Mouse (Mus musculus) cerebellum, adult 11-12 months (tissue): ENCODE measurements around the gene Coq6.

Source experiments
- DNase-seq: peaks from one replicate; pipeline ENCODE4 v3.0.0; 2022

Gene Coq6

DNA sequence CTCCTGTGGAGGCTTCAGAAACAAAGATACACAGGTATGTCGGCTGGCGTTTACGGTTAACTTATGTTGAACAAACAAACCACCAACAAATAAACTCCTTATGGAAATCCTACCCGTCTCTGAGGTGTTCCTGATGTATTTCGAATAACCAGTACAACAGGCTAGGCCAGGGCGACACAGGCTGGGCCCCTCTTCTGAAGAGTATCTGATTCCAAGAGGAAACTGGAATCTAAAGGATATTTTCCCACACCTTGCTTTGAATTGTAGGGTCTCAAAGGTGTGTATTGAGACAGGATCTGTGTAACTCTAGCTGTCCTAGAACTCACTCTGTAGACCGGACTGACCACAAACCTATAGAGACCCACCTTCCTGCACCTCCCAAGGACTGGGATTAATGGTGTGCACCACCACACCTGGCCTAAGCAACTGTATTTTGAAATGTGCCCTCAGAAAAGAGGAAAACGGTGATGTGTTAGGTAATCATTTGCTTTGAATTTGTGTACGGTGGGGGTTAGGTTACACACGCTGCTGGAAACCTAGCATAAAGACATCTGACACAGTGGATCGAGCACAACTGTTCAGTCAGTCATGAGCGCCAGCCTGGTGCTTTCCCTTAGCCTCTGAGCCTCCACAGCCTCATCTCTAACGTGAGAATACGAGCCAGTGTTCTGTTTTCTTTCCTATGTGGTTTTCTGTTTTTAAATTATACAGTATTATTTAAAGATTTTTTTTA, 35.7 kb downstream of the Coq6 start:
- DNase-seq = no peak

DNA sequence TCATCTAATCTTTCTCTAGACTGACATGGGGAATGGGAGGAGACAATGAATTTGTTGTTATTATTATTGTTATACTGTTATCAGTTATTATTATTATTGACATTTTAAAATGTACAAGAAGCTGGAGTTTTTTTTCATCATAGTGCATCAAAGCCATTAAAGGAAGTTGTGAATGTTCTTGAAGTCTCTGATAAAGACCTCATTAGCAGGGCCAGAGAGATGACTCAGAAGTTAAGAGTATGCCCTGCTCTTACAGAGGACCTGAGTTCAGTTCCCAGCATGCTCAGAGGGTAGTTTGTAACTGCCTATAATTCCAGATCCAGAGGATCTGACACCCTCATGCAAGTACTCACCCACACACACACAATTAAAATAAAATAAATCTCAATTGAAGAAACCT, 36.2 kb downstream of the Coq6 start:
- no peak for DNase-seq

DNA sequence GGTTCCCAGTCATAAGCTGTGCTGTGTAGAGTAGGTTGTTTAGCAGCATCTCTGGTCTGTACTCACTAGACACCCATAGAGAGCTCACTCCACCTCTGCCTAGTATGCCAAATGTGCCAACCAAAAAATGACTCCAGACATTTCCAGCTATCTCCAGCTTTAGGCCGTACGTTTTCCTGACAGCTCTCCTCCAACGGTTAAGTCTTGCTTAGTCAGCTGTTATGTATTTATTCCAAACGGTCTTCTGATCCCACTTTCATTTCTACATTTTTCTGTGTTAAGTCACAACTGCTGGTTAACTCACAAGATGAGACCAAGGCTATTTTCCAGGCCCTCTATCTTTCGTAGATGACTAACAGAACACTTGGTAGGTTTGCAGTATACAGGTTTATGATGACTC, 37.2 kb downstream of the Coq6 start:
- no peak for DNase-seq

DNA sequence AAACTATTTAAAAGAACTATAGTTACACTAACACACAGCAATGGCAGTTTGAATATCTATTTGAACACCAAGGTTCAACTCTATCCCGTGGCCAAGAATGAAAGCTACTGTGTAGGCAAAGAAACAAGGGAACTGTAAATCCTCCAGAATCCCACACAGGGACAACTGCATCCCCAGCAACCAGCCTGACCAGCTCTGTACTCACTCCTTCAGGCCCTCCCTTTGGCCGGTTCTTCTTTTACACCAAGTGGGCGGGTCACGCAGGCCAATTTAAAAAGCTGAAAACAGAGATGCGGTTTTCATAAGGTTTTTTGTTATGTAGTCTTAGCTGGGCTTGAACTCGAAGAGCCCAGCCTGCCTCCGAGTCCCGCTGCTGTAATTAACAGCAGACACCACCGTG, 37.7 kb downstream of the Coq6 start:
- no peak for DNase-seq

DNA sequence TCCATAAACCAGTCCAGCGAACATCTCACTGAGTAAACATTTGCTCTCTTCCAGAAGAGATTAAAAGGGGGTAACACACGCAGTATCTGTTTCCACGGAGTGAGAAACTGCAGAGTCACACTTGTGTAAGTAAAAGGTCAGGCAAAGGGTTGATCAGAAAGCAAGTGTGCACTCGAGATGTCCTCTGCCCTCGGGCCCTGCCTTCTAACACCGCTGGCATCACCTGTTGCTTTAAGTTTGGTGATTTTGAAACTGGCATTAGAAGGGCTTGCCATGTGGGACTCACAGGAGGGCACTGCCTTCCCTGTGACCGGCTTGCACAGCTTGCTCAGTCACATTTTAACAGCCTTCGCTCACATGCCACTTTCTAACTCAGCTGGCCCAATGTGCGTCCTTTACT, 38.2 kb downstream of the Coq6 start:
- no peak for DNase-seq

DNA sequence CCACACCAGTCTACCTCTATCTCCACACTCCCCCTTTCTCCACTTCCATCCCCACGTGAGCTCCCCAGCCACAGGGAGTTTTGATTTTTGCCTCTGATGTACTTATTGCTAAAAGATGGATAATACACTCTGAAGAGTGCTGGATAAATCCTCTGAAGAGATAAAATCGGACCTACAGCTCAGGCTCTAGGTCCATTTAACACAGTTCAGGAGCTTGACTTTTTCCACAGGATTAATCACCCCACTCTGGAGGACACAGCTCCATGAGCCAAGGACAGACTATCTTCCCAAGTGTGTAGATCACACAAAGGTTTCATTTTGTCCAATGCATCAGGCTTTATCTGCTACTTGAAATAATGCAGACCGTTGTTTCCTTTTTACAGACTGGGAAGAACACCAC, 38.6 kb downstream of the Coq6 start:
- DNase-seq = no peak

DNA sequence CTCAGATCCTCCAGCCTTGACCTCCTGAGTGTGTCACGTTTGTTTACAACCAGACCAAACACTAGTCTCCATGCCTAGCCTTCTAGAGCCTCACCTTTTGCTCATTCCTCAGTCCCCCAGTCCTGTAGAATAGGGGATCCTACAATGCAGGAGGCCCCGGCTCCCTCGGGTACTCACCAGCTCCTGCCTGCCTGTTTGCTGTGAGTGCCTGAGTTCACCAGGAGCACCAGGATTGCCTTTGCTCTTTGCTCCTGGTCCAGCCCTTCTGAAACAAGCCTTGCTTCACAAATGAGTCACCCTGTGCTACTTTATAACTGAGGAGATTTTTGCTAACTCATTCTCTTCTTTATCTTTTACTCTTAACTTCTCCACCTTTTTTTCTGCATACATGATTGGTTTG, 39.2 kb downstream of the Coq6 start:
- DNase-seq = no peak

DNA sequence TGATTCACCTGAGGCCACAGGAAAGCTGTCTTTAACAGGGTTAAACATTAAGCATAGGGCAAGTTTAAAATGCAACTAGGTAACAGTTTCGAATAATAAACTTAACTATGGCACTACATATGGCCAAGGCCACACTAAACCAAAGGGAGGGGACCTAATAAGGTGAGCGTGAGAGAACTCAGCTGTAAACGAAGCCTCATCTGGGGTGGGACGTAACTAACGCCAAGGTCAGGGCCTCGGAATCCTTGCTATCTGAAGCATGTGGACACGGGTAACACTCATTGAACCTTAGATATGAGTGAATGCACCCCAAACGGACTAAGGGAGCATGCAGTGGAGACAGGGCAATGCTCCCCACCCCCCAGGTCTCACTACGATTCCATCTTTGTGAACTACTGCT, 41.5 kb downstream of the Coq6 start:
- DNase-seq = no peak

DNA sequence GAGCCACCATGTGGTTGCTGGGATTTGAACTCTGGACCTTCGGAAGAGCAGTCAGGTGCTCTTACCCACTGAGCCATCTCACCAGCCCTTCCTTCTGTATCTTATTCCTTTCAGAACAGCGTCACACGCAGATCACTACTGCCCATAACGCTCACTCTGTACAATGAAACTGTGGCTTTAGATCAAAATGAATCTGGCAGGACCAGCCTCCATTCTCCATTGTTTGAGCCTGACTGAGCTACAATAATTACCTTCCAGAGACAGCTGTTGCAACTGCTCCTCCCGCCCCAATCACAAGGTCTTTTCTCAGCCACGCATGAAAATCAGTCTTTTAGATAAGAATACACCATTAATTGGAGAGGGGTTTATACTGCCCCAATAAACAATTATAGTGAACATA, 43.1 kb downstream of the Coq6 start:
- DNase-seq = no peak

DNA sequence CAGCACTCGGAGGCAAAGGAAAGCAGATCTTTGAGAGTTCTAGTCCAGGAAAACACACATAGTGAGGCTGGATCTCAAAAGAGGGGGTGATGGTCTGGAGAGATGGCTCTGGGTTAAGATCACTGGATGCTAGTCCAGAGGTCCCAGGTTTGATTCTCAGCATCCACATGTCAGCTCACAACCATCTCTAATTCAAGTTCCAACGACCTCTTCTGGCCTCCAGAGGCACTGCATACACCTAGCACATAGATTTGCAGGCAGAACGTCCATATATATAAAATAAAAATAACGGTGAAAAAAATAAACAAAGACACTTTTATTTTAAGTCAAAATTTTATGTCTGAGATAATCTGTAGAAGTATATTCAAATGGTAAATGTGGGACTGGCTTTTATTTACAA, 45.8 kb downstream of the Coq6 start:
- DNase-seq = no peak

DNA sequence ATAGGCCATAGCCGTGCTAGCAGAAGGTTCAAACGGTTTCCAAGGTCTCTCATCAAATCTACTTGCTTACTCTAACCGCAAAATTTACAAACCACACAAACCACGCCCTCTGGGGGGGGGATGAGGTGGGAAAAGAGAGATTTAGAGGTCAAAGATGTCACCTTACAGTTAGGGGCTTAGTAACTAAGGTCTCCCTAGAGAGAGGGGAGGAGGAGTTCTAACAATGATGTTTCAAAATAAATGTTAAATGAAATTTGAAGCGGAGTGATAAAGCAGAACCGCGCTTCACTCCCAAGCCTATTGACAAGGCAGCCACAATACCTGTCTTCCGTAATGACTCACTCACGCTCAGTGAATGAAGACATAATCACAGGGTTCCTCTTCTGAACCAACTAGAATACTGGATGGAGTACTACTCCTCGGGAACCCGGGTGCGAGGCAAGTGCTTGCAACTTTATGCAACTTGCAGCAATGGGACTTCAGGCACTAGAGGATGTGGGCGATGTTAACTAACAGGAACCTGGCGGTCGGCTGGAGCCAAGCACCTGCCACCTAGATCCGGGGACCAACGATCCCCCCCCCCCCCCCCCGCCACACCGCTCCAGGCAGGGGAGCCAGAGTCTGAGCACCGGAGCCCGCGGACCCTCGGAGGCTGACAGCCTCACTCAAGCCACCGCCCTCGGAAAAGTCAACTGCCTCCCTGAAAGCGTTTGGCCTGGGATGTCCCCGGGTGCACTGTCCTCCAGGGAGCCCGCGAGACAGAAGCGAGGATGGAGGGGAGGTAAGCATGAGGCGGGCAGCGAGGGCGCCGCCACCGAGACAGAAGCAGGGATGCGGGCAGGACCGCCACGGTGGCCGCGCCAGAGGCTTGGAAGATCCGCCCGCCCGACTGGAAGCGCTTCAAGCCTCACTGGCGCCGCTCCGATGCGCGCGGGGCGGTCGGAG, 46.7 kb downstream of the Coq6 start:
- peak; percentile 48 for DNase-seq

DNA sequence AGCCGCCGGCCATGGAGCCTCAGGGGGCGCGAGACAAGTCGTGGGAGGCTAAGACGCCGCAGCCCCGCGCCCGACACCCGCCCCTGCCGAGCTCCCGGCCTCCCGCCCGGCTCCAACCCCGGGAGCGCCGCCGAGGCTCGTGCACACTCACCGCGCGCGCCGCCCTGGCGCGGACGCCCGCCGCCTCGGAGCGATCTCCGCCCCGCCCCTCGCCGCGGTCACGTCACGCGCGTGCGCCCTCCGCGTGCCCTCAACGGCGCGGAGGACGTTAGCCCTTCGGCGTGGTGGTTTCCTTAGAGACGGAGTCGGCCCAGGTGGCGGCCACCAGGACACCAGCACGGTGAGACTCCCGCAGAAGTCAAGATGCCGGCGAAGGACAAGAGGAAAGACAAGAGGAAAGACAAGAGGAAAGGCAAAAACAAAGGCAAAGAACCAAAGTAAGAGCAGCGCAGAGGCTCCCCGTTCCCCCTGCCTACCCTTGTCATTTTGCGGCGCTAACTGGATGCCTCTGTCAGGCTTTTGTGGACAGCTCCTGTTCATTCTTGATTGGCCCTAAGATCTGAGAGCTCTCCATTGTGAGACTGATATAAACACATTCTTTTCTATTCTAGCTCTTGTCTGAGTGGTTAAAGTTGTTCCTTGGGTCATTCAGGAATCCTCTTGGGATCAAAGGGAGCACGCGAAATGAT, 47.5 kb downstream of the Coq6 start, which contains the start of the genes Entpd5 and Bbof1:
Entpd5 (minus strand) TSS at position 211 of the 689 bp plus-strand sequence.
Bbof1 (plus strand) TSS at position 253 of the 689 bp plus-strand sequence.
- DNase-seq = peak; percentile 91

DNA sequence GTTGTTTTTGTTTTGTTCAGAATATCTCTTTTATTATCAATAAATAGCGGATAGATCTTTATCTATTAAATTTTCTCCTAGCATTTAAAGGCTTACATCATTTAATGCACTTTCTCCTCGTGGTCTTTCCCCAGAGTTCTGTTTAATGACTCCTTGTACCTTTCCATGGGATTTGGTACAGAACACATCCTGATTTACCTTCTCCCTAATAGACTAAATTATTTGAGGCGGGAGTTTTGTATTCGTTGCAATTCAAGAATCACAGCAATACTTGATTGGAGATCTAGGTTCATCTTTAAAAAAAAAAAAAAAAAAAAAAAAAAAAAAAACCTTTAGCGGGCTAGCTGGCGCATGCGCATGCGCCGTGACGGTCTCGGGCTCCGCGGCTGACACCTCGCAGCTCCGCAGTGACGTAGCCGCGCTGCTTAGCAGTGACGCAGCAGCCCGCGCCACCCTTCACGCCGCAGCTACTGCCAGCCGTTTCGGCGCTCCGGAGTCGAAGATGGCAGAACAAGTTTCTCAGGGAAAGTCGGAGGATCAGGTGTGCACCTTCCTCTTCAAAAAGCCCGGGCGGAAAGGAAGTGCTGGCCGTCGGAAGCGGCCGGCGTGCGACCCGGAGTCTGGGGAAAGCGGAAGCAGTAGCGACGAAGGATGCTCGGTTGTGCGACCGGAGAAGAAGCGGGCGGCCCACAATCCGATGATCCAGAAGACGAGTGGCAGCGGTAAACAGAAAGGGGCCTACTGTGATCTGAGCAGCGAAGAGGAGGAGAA, 55.6 kb downstream of the Coq6 start, which contains the start of gene Rnf113a2:
Rnf113a2 (plus strand) TSS at position 363 of the 771 bp plus-strand sequence.
- DNase-seq = peak; percentile 84

DNA sequence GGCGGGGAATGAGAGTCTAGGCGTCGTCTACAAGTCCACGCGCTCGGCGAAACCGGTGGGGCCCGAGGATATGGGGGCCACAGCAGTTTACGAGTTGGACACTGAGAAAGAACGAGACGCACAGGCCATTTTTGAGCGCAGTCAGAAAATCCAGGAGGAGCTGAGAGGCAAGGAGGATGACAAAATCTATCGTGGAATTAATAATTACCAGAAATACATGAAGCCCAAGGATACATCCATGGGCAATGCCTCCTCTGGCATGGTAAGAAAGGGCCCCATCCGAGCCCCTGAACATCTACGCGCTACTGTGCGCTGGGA, 56.1 kb downstream of the Coq6 start:
- no peak for DNase-seq
